Mouse (Mus musculus) limb, embryonic 12.5 days (tissue): Measurements from ENCODE around the gene Zfp281. TPM values are rescaled to one million over a fixed set of nuclear protein-coding genes. Genes with fewer than 3 reads are reported as not detected.

Source experiments
- ATAC-seq: fragments of 200-750 bp; cut with Nextera tagmentation; 2 replicates; pipeline ENCODE4 v1.8.0; 2017; ENCODE audit warnings: low read depth, moderate TSS enrichment; ENCODE audit not compliant: insufficient number of reproducible peaks, insufficient read depth, low FRiP score, low TSS enrichment
- H3K27ac ChIP-seq: fragments of 300-500 bp; sonication (generic); 2 replicates; pipeline ENCODE4 v1.5.1; 2016; ENCODE audit warnings: mild to moderate bottlenecking, moderate library complexity
- H3K27me3 ChIP-seq: fragments of 300-500 bp; sonication (generic); 2 replicates; pipeline ENCODE4 v1.6.1; 2016; ENCODE audit warnings: mild to moderate bottlenecking, moderate library complexity
- H3K36me3 ChIP-seq: fragments of 300-500 bp; sonication (generic); 2 replicates; pipeline ENCODE4 v1.6.1; 2016; ENCODE audit warnings: mild to moderate bottlenecking, moderate library complexity
- H3K4me1 ChIP-seq: fragments of 300-500 bp; sonication (generic); replicated peaks from 2 replicates; pipeline ENCODE4 v1.6.1; 2016
- H3K4me2 ChIP-seq: fragments of 300-500 bp; sonication (generic); 2 replicates; pipeline ENCODE4 v1.6.1; 2016; ENCODE audit warnings: mild to moderate bottlenecking, moderate library complexity
- H3K4me3 ChIP-seq: fragments of 300-500 bp; sonication (generic); replicated peaks from 2 replicates; pipeline ENCODE4 v1.5.1; 2016; ENCODE audit warnings: mild to moderate bottlenecking
- H3K9ac ChIP-seq: fragments of 300-500 bp; sonication (generic); replicated peaks from 2 replicates; pipeline ENCODE4 v1.6.1; 2016; ENCODE audit warnings: mild to moderate bottlenecking, moderate library complexity
- H3K9me3 ChIP-seq: fragments of 300-500 bp; sonication (generic); 2 replicates; pipeline ENCODE4 v1.6.1; 2016; ENCODE audit warnings: mild to moderate bottlenecking, moderate library complexity
- WGBS: fragments of 180-500 bp; shearing (Covaris S2); methylation state at CpG from one replicate; pipeline ENCODE4 v1.1.7; 2016; 5-methylcytosine and 5-hydroxymethylcytosine counted together
- polyA plus RNA-seq: library from polyadenylated mRNA; unstranded; fragments of >200 nt; fragmentation: Nextera tagmentation; extraction: Ambion mirVana; gene quantifications from 2 replicates; pipeline ENCODE4 v1.2.1, GENCODE M21; 2016

Zfp281 gene
- polyA plus RNA-seq, 1 experiment from 2014 or later, result 31.3 TPM

GRCm38 (mm10) chr1:136614748-136615440 is 9.8 kb upstream of the Zfp281 start:
- no peak for ATAC-seq
- Histone ChIP-seq H3K9me3 (no peaks in the 10 kb centered on the region), H3K36me3 (no peaks in the 10 kb centered on the region), H3K4me2 (no peak overlapping the region), H3K9ac (no peak overlapping the region), H3K4me3 (no peak overlapping the region), H3K4me1 (no peaks in the 10 kb centered on the region), H3K27me3 (no peaks in the 10 kb centered on the region), H3K27ac (no peak overlapping the region)
- 91% methylated on average over 11 of the region's 11 CpGs for WGBS

GRCm38 (mm10) chr1:136617163-136617788 is 7.4 kb upstream of the Zfp281 start:
- Histone ChIP-seq H3K36me3 (no peaks in the 10 kb centered on the region), H3K4me3 (no peak overlapping the region), H3K9ac (no peak overlapping the region), H3K9me3 (no peaks in the 10 kb centered on the region), H3K4me1 (no peaks in the 10 kb centered on the region), H3K27me3 (no peaks in the 10 kb centered on the region), H3K4me2 (no peak overlapping the region), H3K27ac (no peak overlapping the region)
- 75% methylated on average over 7 of the region's 7 CpGs for WGBS
- ATAC-seq, result no peak

DNA sequence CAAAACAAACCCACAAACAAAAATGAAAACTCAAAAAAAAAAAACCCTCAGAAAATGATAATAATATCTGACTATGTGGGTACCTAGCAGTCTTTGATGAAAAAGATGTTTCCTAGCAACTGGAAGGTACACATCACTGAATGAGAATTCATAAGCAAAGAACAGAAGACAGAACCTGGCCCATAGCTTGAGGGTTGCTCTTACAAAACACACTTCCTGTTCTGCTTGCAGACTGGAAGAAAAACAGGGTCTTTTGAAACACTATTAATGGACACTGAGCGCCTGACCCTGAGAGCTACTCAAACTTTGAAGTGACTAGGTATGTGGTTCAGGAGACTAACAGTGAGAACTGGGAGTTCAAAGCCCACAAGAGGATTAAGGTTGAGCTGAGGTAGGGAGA is 6.1 kb upstream of the Zfp281 start:
- Histone ChIP-seq H3K4me3 (no peak overlapping the region), H3K27ac (no peak overlapping the region), H3K9me3 (no peaks in the 10 kb centered on the region), H3K4me2 (no peak overlapping the region), H3K36me3 (no peaks in the 10 kb centered on the region), H3K9ac (no peak overlapping the region), H3K4me1 (no peaks in the 10 kb centered on the region), H3K27me3 (no peaks in the 10 kb centered on the region)
- 84% methylated on average over 1 of the region's 1 CpGs for WGBS
- ATAC-seq, result no peak

- peak; percentile 58 for ATAC-seq
- H3K4me2 ChIP-seq, result peak overlapping the region; percentile 90
- H3K27ac ChIP-seq, result peak overlapping the region; percentile 89
- WGBS, result under 1% methylated on average over 89 of the region's 92 CpGs
- H3K4me3 ChIP-seq, result peak overlapping the region; percentile 93
- H3K4me1 ChIP-seq, result peaks cover 30% of the 10 kb centered on the region
- no peaks in the 10 kb centered on the region for H3K9me3 ChIP-seq
- peak overlapping the region; percentile 95 for H3K9ac ChIP-seq
- H3K27me3 ChIP-seq, result no peaks in the 10 kb centered on the region
- H3K36me3 ChIP-seq, result peaks cover 33% of the 10 kb centered on the region
Observed at GRCm38 (mm10) chr1:136625019-136625895, 556 bp downstream of the Zfp281 start.

DNA sequence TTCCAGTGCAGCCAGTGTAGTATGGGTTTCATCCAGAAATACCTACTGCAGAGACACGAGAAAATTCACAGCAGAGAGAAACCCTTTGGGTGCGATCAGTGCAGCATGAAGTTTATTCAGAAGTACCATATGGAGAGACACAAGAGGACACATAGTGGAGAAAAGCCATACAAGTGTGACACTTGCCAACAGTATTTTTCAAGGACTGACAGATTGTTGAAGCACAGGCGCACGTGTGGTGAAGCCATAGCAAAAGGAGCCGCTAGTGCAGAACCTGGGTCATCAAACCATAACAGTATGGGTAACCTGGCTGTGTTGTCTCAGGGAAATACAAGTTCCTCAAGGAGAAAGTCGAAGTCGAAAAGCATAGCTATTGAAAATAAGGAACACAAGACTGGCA is 1.4 kb downstream of the Zfp281 start:
- Histone ChIP-seq H3K36me3 (peaks cover 39% of the 10 kb centered on the region), H3K4me1 (peaks cover 30% of the 10 kb centered on the region), H3K27me3 (no peaks in the 10 kb centered on the region), H3K4me2 (peak overlapping the region; percentile 90), H3K4me3 (peak overlapping the region; percentile 93), H3K9me3 (no peaks in the 10 kb centered on the region), H3K27ac (no peak overlapping the region), H3K9ac (peak overlapping the region; percentile 95)
- WGBS, result 87% methylated on average over 7 of the region's 7 CpGs
- no peak for ATAC-seq

DNA sequence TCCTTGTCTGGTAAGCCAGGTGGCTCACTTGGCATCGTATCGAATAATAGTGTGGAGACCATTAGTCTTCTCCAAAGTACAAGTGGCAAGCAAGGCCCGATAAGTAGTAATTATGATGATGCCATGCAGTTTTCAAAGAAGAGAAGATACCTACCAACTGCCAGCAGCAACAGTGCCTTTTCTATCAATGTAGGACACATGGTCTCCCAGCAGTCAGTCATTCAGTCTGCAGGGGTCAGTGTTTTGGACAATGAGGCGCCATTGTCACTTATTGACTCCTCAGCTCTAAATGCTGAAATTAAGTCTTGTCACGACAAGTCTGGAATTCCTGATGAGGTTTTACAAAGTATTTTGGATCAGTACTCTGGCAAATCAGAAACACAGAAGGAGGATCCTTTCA is 2.1 kb downstream of the Zfp281 start:
- peaks cover 40% of the 10 kb centered on the region for H3K36me3 ChIP-seq
- H3K4me2 ChIP-seq, result peak overlapping the region; percentile 37; the same call in 1 of the 2 replicates
- no peaks in the 10 kb centered on the region for H3K9me3 ChIP-seq
- H3K9ac ChIP-seq, result no peak overlapping the region
- ATAC-seq, result no peak
- no peak overlapping the region for H3K27ac ChIP-seq
- WGBS, result 96% methylated on average over 5 of the region's 5 CpGs
- no peak overlapping the region; the same call in 1 of the 2 replicates for H3K4me3 ChIP-seq
- no peaks in the 10 kb centered on the region for H3K27me3 ChIP-seq
- peaks cover 30% of the 10 kb centered on the region for H3K4me1 ChIP-seq

GRCm38 (mm10) chr1:136627591-136627990 is 2.9 kb downstream of the Zfp281 start:
- ATAC-seq, result no peak
- Histone ChIP-seq H3K27ac (no peak overlapping the region), H3K27me3 (no peaks in the 10 kb centered on the region), H3K9me3 (no peaks in the 10 kb centered on the region), H3K36me3 (peaks cover 40% of the 10 kb centered on the region), H3K4me3 (no peak overlapping the region), H3K4me2 (peak overlapping the region; percentile 37), H3K4me1 (peaks cover 30% of the 10 kb centered on the region), H3K9ac (no peak overlapping the region)
- 88% methylated on average over 5 of the region's 5 CpGs for WGBS

GRCm38 (mm10) chr1:136632891-136633290 is 8.2 kb downstream of the Zfp281 start:
- 91% methylated on average over 3 of the region's 3 CpGs for WGBS
- no peak overlapping the region for H3K4me3 ChIP-seq
- H3K4me2 ChIP-seq, result no peak overlapping the region
- peaks cover 17% of the 10 kb centered on the region for H3K36me3 ChIP-seq
- H3K27me3 ChIP-seq, result no peaks in the 10 kb centered on the region
- H3K9ac ChIP-seq, result no peak overlapping the region
- no peak overlapping the region for H3K27ac ChIP-seq
- H3K4me1 ChIP-seq, result peaks cover 7% of the 10 kb centered on the region; the same call in 1 of the 2 replicates
- no peaks in the 10 kb centered on the region for H3K9me3 ChIP-seq
- ATAC-seq, result no peak

GRCm38 (mm10) chr1:136635644-136636043 is 10.9 kb downstream of the Zfp281 start:
- Histone ChIP-seq H3K9me3 (no peaks in the 10 kb centered on the region), H3K36me3 (peaks cover 6% of the 10 kb centered on the region; the same call in 1 of the 2 replicates), H3K4me2 (no peak overlapping the region), H3K27me3 (no peaks in the 10 kb centered on the region), H3K4me3 (no peak overlapping the region), H3K4me1 (no peaks in the 10 kb centered on the region), H3K9ac (no peak overlapping the region), H3K27ac (no peak overlapping the region)
- WGBS, result 87% methylated on average over 6 of the region's 6 CpGs
- ATAC-seq, result no peak

DNA sequence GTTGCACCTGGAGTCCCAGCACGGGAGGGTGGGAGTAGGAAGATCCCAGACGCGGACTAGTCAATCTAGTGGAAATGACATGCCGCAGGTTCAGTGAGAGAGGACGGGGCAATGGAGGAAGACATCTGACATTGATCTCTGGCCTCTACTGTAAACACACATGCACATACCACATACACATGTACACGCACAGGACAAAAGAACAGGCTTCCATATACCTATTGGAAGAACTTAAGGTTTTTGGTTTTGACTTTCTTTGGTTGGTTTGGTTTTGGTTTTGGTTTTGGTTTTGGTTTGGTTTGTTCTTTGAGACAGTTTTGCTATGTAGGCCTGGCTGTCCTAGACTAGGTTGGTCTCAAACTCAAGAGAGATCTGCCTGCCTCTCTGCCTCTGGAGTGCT is 12.2 kb downstream of the Zfp281 start:
- H3K36me3 ChIP-seq, result no peaks in the 10 kb centered on the region
- H3K27me3 ChIP-seq, result no peaks in the 10 kb centered on the region
- no peak overlapping the region for H3K27ac ChIP-seq
- no peak overlapping the region for H3K4me2 ChIP-seq
- H3K9me3 ChIP-seq, result no peaks in the 10 kb centered on the region
- no peak overlapping the region for H3K4me3 ChIP-seq
- no peak for ATAC-seq
- WGBS, result 94% methylated on average over 6 of the region's 6 CpGs
- no peaks in the 10 kb centered on the region for H3K4me1 ChIP-seq
- H3K9ac ChIP-seq, result no peak overlapping the region

DNA sequence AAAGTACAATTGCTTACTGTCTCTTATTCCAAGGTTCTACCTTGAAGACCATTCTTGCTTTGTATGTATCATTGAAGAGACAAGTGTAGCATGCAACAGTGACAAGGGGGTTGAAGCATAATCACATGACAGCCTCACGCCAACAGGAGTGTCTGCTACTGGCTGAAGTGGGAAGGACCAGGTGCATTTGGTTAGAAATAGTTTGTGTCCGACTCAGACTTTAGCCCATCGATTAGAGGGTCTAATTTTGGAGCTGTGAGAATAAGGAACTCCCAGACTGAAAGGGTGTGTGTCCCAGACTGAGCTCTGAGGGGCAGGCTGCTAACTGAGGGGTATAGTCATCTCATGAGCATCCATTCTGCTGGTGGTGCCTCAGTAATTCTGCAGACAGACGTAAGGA is 13.0 kb downstream of the Zfp281 start:
- no peaks in the 10 kb centered on the region for H3K27me3 ChIP-seq
- no peak overlapping the region for H3K27ac ChIP-seq
- 92% methylated on average over 4 of the region's 4 CpGs for WGBS
- no peaks in the 10 kb centered on the region for H3K9me3 ChIP-seq
- no peaks in the 10 kb centered on the region for H3K36me3 ChIP-seq
- no peaks in the 10 kb centered on the region for H3K4me1 ChIP-seq
- H3K9ac ChIP-seq, result no peak overlapping the region
- no peak overlapping the region for H3K4me2 ChIP-seq
- H3K4me3 ChIP-seq, result no peak overlapping the region
- no peak for ATAC-seq
